Mouse (Mus musculus): ENCODE measurements around the gene Ginm1.
"Not testable (repeated sequence)": the region's sequence is repeated elsewhere in the genome, so short reads cannot be mapped to it uniquely, and the experiment has no call there.

Ginm1 gene

DNA sequence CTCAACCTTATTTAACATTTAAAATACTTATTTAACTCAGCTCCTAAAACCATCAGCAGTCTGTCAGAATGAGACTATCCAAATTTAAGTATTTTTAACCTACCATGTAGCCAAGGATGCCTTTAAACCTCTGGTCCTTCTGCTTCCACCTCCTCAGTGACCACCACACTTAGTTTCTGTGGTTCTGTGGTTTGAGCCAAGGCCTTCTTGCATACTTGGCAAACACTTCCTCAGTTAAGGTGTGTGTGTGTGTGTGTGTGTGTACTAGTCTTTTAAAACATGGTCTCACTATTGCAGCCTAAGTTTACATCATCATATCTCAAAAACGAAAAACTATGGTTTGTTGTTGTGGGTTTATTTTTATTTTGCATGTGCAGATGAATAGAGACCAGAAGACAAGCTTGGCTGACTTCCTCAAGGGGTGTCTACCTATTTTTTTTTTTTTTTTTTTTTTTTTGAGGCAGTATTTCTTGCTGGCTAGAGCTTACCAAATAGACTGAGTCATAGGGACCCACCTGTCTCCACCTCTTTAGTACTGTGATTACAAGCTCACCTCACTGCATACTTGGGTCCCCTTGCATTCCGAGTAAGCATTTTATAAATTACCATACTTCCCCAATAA, 10.0 kb upstream of the Ginm1 start:
- DNase-seq = no peak

- DNase-seq = no peak
Observed at GRCm38 (mm10) chr10:7801258-7801657, 8.6 kb upstream of the Ginm1 start.

GRCm38 (mm10) chr10:7792254-7792750, 322 bp downstream of the Ginm1 start:
- DNase-seq = no peak

DNA sequence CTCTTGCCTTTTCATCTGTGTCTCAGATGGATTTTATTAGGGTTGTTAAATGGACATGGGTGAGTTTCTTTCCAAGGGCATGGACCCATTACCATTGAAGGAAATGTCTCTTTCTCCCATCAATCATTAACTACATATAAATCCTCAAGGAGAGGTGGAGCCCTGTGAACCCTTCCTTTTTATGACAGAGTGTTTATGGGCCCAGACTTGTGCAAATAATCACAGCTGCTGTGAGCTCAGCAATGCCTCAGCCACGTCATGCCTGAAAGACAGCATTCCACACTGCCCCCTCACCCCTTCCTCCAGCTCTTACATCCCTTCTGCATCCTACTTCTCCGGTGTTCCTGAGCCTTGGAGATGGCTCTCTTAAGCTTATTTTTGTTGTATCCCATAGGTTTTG, 5.3 kb downstream of the Ginm1 start:
- no peak for DNase-seq

GRCm38 (mm10) chr10:7781214-7781613, 11.4 kb downstream of the Ginm1 start:
- no peak for DNase-seq

GRCm38 (mm10) chr10:7780238-7781176, 12.1 kb downstream of the Ginm1 start:
- DNase-seq = peak; percentile 89

DNA sequence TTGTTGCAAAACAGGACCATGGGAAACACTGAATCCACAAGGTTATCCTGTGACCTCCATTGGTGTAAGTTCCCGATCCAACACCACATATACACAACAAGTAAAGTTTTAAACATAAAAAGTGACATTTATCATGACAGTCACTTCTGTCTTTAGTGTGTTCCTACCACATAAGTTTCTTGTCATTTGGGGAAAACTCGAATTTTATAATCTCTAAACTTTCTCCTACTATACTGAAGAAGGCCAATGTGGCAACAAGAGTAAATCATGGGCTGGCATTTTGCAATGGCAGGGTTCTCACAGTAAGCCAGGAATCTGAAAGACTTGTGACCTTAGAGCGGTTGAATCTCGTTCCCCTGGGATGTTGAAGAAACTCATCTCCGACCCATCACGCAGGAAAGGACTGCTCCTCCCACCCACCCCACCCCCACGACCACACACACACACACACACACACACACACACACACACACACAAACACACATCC, 12.8 kb downstream of the Ginm1 start:
- DNase-seq = no peak

DNA sequence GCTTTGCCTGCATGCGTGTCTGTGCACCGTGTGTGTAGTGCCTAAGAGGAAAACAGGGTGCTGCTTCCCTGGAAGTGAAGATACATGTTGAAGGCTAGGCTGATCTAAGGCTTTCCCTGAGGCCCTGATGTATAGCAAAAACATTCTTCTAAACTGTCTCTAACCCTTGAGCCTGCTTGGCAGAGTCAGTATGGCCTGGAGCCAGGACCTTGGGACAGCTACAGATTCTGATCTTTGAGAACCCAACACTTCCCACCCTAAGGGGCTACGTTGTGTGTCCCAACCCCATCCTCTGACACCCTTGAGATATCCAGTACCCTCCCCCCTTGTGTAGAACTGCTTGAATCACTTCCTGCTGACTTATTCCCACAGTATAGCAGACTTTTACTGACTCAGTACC, 14.3 kb downstream of the Ginm1 start:
- no peak for DNase-seq

- DNase-seq = no peak
Observed at GRCm38 (mm10) chr10:7775421-7775820, 17.2 kb downstream of the Ginm1 start.

DNA sequence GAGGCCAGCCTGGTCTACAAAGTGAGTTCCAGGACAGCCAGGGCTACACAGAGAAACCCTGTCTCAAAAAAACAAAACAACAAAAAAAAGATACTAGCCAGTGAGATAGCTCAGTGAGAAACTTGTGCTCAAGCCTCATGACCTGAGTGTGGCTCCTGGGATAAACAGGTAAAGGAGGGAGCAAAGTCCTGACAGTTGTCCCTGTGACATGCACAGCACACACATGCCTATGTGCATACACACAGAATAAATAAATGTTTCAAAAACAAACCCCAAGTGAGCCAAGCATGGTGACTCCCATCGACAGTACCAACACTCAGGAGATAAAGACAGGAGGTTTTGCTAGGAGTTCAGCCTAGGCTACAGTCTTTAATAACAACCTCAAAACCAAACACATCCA, 19.9 kb downstream of the Ginm1 start:
- DNase-seq = no peak

DNA sequence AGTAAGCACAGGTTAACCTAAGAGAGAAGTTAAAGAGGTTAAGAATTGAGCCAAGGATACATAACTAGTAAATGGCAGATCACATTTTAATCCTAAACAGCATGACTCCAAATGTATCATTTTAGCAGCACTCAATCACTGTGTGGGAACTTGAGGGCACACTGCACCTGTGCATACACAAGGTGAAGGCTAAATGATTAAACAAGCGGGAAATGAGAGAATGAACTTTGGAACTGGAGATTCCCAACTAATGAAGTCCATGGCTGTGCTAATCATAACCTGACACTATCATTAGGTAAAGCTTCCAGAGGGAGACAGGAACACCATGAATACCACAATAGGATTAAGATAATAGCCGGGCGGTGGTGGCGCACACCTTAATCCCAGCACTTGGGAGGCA, 20.3 kb downstream of the Ginm1 start:
- no peak for DNase-seq

DNA sequence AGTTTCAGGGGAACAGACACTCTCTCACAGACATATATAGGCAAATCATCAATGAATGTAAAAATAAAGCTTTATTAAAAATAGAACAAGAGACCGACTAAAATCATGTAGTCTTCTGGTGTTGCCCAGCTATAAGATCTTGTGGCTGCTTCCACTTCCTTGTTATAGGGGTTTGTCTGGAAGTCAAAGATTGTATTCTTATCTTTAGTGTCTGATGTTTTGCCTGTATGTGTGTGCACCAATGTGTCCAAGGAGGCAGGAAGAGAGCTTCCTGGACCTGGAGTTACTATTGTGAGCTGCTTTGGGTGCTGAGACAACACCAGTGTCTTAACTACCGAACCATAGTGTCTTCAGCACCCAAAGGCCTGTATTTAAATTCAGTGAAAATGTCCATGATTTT, 35.1 kb downstream of the Ginm1 start:
- DNase-seq = no peak

- no peak for DNase-seq
Observed at GRCm38 (mm10) chr10:7748752-7749151, 43.9 kb downstream of the Ginm1 start.

GRCm38 (mm10) chr10:7745528-7745927, 47.1 kb downstream of the Ginm1 start:
- DNase-seq = not testable (repeated sequence)

DNA sequence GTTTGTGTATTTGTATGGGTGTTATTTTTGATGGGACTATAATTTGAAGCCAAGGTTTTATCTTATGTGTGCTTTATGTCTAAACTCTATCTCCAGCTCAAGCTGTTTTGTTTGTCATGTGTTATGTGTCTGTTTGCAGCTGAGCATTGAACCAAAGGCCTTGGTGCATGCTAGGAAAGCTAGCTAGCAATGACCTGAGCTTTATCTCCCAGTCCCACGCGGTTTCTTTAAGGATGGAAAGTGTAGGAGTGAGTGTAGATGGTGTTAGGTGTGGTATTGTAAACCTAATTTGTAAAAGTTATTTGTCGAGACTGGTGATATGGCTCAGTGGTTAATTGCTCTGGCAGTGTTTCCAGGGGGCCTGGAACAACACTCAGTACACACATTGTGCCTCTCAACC, 54.7 kb downstream of the Ginm1 start:
- DNase-seq = no peak

DNA sequence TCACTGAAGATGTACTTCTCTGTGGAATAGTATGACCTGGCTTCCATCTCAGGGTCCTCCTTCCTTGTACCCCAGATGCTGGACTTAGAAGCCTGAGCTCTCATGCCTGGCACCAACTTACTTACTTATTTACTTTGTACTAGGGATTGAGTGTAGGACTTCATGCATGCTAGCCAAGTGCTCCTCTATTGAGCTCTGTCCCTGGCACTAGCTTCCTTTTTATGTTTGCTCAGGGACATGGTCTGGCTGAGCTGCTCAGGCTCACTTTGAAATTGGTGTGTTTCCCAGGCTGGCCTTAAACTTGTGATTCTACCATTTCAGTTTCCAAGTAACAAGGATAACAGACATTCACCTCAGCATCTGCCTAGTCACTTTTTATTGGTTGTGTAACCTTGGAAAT, 55.5 kb downstream of the Ginm1 start:
- no peak for DNase-seq

GRCm38 (mm10) chr10:7731582-7731981, 61.0 kb downstream of the Ginm1 start:
- no peak for DNase-seq

DNA sequence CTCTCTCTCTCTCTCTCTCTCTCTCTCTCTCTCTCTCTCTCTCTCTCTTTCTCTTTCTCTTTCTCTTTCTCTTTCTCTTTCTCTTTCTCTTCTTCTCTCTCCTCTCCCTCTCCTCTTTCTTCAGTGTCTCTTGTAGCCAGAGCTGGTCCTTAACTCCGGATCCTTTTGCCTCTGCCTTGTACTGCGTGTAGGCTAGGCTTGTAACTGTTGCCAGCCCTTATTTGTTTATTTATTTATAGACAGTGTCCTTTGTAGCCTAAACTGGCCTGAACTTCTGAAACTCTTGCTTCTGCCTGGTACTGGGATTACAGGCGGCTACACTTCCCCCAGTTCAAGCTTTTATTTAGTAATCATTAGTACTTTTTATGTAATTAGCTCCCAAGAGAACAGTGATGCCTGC, 65.6 kb downstream of the Ginm1 start:
- DNase-seq = no peak

DNA sequence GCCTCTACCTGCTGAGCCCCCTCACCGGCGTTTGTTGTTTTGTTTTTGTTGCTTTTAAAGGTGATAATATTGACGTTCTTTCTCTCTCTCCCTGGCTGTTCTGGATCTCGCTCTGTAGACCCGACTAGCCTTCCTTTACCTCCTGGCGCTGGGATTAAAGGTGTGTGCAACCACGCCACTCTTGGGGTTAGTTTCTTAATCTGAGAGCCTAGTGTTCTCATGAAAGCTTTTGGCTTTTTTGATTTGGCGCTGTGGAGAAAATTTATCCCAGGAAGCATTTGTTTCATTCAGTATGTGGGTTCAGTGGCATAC, 66.2 kb downstream of the Ginm1 start:
- DNase-seq = no peak

DNA sequence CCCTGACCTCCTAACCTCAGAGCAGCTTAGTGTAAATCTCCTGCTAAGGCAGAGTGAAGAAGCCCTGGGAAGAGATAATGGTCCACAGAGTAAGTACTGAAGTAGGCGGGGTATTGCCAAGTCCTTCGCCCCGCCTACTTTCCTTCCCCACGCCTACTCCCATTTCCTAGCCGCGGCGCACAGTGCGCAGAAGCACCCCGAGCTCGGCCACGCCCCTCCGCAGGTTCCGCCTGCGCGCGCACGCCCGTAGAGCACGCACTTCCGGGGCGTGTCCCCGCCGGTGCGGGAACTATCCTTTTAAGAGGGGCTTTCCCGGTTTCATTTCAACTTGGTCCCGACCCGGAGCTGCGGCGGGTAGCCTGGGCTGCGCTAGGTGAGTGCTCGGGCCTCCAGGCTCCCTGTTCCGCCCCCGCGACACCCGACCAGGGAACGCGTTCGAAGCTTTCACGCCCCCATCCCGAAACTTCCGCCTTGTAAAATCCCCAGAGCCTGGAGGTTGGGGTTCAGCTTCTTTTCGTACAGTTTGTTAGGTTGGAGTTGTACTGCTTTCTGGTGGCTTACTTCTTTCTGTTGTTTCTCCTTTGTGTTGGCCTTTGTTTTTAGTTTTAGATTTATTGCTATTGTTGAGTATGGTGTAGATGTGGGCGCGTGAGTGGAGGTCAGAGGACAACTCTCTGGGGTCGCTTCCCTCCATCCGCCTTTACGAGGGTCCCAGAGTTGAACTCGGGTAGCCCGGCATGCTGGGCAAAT, 66.7 kb downstream of the Ginm1 start, which contains the start of gene Katna1:
Katna1 (plus strand) TSS at position 250 of the 750 bp plus-strand sequence.
- DNase-seq = peak; percentile 95
